Mouse (Mus musculus): Measurements from ENCODE around the gene Camkmt. TPM values are rescaled to one million over a fixed set of nuclear protein-coding genes. Genes with fewer than 3 reads are reported as not detected.

Gene Camkmt
- polyA plus RNA-seq, 1 experiment from 2014 or later, result 20.2 TPM

DNA sequence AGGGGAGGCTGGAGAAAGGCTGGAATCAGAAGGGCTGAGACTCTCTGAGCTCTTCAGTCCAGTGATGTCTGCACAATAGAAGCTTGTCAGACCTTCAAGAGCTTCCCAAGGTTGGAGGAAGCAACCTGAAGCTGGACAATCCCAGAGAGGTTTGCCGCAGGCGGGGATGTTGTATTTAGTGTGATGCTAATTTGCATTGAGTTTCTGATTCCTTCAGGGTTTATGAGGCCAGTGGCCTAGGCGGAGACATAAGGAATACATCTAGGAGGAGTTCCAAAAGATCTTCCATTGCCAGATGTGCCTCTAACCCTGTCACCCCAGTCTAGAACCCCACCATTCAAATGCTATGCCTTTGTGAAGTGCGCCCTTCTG, 416.7 kb downstream of the Camkmt start:
- Histone ChIP-seq H3K27ac (ENCODE audit: low read length) (no peak overlapping the region), H3K4me2 (ENCODE audit: low read length) (no peak overlapping the region), H3K9ac (replicated peaks; ENCODE audit: low read depth, low read length) (no peak overlapping the region), H3K4me3 (replicated peaks; ENCODE audit: low read length) (no peak overlapping the region), H3K9me3 (ENCODE audit: control insufficient read depth, low read length) (no peaks in the 10 kb centered on the region), H3K4me1 (replicated peaks; ENCODE audit: control insufficient read depth, insufficient read depth, low read length) (no peaks in the 10 kb centered on the region), H3K27me3 (replicated peaks; ENCODE audit: control insufficient read depth, insufficient read depth, low read length) (no peaks in the 10 kb centered on the region), H3K36me3 (ENCODE audit: control insufficient read depth, insufficient read depth) (no peaks in the 10 kb centered on the region)
- ATAC-seq, result no peak
- 93% methylated on average over 4 of the region's 4 CpGs for WGBS

Other genes starting within 250 kb of the Camkmt start
- gene Ppm1b, start 133.8 kb upstream of the Camkmt start, polyA plus RNA-seq (2015; fragmentation: Nextera tagmentation; extraction: Ambion mirVana), result 85.5 and 97.5 TPM in 2 replicates
- gene Slc3a1, start 62.2 kb upstream of the Camkmt start, polyA plus RNA-seq (2015; fragmentation: Nextera tagmentation; extraction: Ambion mirVana), result 0.22 and 0.27 TPM in 2 replicates
- 76.9 and 85.1 TPM in 2 replicates for gene Prepl, start 311 bp upstream of the Camkmt start, polyA plus RNA-seq (2015; fragmentation: Nextera tagmentation; extraction: Ambion mirVana)